Mouse (Mus musculus): ENCODE data around the gene Bcl7c. TPM values are rescaled to one million over a fixed set of nuclear protein-coding genes. Genes with fewer than 3 reads are reported as not detected.
"Not testable (repeated sequence)": the region's sequence is repeated elsewhere in the genome, so short reads cannot be mapped to it uniquely, and the experiment has no call there.

Gene Bcl7c
- polyA plus RNA-seq, 1 experiment, result not detected

DNA sequence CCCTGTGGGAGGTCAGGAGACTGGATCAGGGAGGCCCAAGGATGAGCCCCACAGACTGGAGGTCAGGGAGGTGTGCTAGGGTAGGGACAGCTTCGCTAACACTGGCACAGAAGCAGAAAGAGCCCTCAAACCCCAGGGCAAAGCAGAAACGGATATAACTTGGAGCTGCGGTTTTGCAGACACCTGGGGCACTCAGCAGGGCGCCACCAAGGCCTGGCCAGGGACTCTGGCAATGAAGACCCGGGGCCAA, 851 bp downstream of the Bcl7c start:
- Histone ChIP-seq H3K4me1 (ENCODE audit: control insufficient read depth, insufficient read depth, low read length) (peaks cover 15% of the 10 kb centered on the region), H3K27ac (ENCODE audit: insufficient read depth, low read depth, low read length) (peak overlapping the region; percentile 71; the same call in 1 of the 2 replicates), H3K4me3 (ENCODE audit: insufficient read depth, low read depth, low read length) (peak overlapping the region; percentile 98)
- TF ChIP-seq CTCF (IDR thresholded peaks at IDR 0.05; ENCODE audit: insufficient read depth, low read depth, low read length) (no peak), POLR2A (IDR thresholded peaks at IDR 0.05; ENCODE audit: insufficient read depth, low read depth, low read length) (no peak)
- WGBS, result 4% methylated on average over 5 of the region's 5 CpGs

DNA sequence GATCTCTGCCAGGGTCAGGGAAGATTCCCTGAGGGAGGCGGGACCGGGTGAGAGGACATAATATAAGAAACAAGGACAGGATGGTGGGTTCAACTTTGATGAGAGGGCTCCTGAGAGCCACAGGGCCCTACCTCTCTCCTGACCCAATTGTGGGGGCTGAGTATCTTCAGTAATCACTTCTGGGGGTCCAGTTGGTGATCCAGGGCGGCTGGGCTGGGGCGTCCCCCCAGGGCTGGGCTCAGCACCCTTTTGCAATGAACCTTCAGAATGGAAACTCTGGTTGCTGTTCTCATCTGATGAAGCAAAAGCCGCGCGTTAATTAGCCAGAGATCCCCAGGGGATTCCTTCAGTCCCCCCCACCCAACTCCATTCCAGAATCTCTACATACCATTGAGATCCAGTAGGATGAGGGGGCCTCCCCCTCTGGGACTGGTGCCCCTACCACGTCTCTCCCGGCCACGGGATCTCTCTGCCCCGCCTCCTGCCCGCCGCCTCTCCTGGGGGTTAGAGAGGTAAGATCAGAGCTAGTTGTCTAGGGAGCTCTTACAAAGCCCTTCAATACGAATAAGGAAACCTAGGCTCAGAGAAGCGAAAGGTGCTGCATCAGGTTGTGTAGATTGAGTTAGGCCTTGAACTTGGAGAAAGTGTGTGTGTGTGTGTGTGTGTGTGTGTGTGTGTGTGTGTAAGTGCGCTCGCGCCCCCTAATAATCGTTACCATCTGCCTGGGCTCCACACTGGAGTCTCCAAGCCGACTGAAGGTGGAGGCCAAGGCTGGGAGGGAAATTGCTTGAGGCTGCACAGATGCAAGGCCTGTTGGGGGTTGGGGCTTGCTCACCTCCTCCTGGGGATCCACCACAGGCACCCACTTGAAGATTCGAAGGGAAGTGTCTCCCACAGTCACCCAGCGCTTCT, 1.4 kb downstream of the Bcl7c start:
- TF ChIP-seq POLR2A (IDR thresholded peaks at IDR 0.05; ENCODE audit: insufficient read depth, low read depth, low read length) (no peak), CTCF (IDR thresholded peaks at IDR 0.05; ENCODE audit: insufficient read depth, low read depth, low read length) (no peak)
- peak overlapping the region; percentile 98 for H3K4me3 ChIP-seq (ENCODE audit: insufficient read depth, low read depth, low read length)
- 41% methylated on average over 22 of the region's 22 CpGs for WGBS
- peak overlapping the region; percentile 71; the same call in 1 of the 2 replicates for H3K27ac ChIP-seq (ENCODE audit: insufficient read depth, low read depth, low read length)
- peaks cover 15% of the 10 kb centered on the region for H3K4me1 ChIP-seq (ENCODE audit: control insufficient read depth, insufficient read depth, low read length)

DNA sequence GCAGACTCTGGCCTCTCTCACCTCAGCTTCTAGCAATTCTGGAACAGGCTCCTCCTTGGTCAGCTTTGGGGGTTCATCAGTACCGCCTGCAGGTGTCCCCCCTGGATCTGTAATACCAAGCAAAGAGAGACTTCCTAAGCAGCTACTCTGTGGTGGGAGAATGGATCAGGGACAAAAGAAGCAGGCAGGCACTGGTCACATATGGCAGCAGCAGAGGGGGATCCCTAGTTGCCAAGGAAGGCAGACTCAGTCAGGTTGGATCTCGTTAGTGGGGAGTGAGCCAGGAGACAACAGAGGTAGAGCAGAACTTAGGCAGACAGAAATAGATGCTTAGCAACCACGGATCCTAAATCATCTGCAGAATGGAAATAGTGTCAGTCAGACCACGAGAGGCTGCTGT, 3.0 kb downstream of the Bcl7c start:
- 84% methylated on average over 4 of the region's 4 CpGs for WGBS
- TF ChIP-seq CTCF (IDR thresholded peaks at IDR 0.05; ENCODE audit: insufficient read depth, low read depth, low read length) (no peak), POLR2A (IDR thresholded peaks at IDR 0.05; ENCODE audit: insufficient read depth, low read depth, low read length) (no peak)
- Histone ChIP-seq H3K4me1 (ENCODE audit: control insufficient read depth, insufficient read depth, low read length) (peaks cover 15% of the 10 kb centered on the region), H3K27ac (ENCODE audit: insufficient read depth, low read depth, low read length) (no peak overlapping the region), H3K4me3 (ENCODE audit: insufficient read depth, low read depth, low read length) (no peak overlapping the region)

DNA sequence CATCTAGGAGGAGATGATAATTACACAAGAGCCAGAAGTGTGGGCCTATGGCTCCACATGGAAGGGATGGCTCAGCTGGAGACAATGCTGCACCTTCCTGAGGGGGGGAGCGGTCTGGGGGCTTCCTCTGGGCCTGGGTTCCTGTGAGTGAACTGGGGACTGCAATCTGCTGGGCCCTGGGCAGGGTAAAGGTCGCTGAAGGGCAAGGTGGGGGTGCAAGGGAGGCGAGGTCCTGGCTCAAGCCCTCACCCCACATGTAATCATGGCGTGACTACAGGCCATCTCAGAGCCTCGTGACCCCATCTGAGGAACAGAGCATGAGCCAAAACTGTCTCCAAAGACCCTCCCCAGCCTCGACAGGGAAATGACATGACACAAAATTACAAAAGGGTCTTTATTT, 4.1 kb downstream of the Bcl7c start:
- peaks cover 15% of the 10 kb centered on the region for H3K4me1 ChIP-seq (ENCODE audit: control insufficient read depth, insufficient read depth, low read length)
- H3K27ac ChIP-seq (ENCODE audit: insufficient read depth, low read depth, low read length), result no peak overlapping the region
- no peak overlapping the region for H3K4me3 ChIP-seq (ENCODE audit: insufficient read depth, low read depth, low read length)
- 87% methylated on average over 6 of the region's 6 CpGs for WGBS
- TF ChIP-seq POLR2A (IDR thresholded peaks at IDR 0.05; ENCODE audit: insufficient read depth, low read depth, low read length), result no peak
- TF ChIP-seq CTCF (IDR thresholded peaks at IDR 0.05; ENCODE audit: insufficient read depth, low read depth, low read length), result no peak

DNA sequence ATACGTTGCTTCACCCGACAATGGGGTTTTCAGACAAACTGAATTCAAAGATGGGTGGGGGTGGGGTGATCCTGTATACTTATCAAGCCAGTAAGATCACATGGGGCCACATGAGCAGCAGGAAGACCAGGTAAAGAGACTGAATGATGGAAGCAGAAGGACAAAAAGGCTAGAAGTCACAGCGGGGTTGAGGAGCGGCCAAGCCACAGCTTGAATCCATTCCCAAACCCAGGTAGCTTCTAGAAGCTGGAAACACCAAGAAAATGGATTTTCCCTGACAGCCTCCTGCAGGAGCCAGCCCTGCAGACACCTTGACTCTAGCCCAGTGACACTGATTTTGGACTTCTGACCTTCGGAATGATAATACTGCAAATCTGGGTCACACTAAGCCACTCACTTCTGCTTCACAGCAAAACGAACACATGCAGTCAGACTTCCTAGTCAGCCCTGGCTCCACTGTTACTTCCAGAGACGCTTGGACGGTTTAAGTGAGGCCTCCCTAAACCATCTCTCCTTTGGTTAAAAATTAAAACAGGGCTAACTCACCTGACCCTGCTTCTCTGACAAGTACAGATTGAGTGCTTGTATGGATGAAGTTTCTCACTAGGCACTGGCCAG, 5.1 kb downstream of the Bcl7c start:
- 94% methylated on average over 8 of the region's 8 CpGs for WGBS

DNA sequence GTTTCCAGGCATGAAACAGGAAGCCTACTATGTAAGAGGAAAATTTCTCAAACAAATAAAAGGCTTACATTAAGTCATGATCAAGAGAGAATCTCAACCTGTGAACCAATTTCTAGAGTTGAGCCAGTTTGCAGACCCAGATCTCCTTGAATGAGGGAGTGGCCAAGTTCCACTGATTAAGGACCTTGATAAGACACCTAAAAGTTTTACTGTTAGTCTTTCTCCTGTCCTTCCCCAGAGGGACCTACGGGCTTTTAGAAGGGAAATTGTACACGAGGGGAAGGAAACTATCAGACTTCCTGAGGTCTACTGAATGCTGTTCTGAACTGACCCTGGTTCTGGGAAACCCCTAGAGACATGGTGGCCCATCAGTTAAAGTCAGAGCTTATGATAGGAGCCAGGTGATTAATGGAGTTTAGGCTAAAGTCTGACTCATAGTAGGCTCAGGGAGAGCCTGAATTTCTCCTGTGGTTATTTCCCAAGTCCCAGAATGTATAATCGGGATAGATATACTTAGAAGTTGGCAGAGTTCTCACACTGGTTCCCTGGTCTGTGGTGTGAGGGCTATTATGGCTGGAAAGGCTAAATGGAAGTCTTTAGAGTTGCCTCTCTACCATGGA, 7.9 kb downstream of the Bcl7c start:
- Histone ChIP-seq H3K4me3 (ENCODE audit: insufficient read depth, low read depth, low read length) (no peak overlapping the region), H3K4me1 (ENCODE audit: control insufficient read depth, insufficient read depth, low read length) (no peaks in the 10 kb centered on the region), H3K27ac (ENCODE audit: insufficient read depth, low read depth, low read length) (no peak overlapping the region)
- 87% methylated on average over 3 of the region's 3 CpGs for WGBS
- no peak for TF ChIP-seq CTCF (IDR thresholded peaks at IDR 0.05; ENCODE audit: insufficient read depth, low read depth, low read length)
- TF ChIP-seq POLR2A (IDR thresholded peaks at IDR 0.05; ENCODE audit: insufficient read depth, low read depth, low read length), result no peak

More for the DNA sequence above, 5.1 kb downstream of the Bcl7c start:
- TF ChIP-seq CTCF (IDR thresholded peaks at IDR 0.05; ENCODE audit: insufficient read depth, low read depth, low read length) (no peak), POLR2A (IDR thresholded peaks at IDR 0.05; ENCODE audit: insufficient read depth, low read depth, low read length) (no peak)
- H3K4me3 ChIP-seq (ENCODE audit: insufficient read depth, low read depth, low read length), result no peak overlapping the region
- H3K4me1 ChIP-seq (ENCODE audit: control insufficient read depth, insufficient read depth, low read length), result peaks cover 13% of the 10 kb centered on the region
- no peak overlapping the region for H3K27ac ChIP-seq (ENCODE audit: insufficient read depth, low read depth, low read length)

DNA sequence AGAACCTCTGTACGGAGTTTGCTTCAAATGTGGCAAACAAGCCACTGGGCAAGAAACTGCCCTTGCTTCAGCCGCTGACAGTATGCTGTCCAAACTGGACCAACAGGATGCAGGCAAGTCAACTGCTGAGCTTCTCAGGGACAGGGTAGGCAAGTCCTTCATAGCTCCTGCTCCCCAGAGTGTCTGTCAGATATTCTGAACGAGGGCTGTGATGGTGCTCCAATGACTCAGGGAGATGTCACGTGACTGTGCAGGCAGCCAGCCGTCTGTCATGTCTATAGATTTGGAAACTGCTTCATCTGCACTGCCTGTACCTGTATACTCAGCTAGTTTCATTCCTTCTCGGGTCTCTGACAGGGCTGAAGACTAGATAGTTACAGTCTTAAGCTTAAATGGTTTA, 9.7 kb downstream of the Bcl7c start:
- no peak overlapping the region for H3K27ac ChIP-seq (ENCODE audit: insufficient read depth, low read depth, low read length)
- no peak overlapping the region for H3K4me3 ChIP-seq (ENCODE audit: insufficient read depth, low read depth, low read length)
- no peak for TF ChIP-seq POLR2A (IDR thresholded peaks at IDR 0.05; ENCODE audit: insufficient read depth, low read depth, low read length)
- no peak for TF ChIP-seq CTCF (IDR thresholded peaks at IDR 0.05; ENCODE audit: insufficient read depth, low read depth, low read length)
- 0 out of 2 replicates have a peak, but pooled peaks cover 2% of the 10 kb centered on the region for H3K4me1 ChIP-seq (ENCODE audit: control insufficient read depth, insufficient read depth, low read length)
- WGBS, result 82% methylated on average over 6 of the region's 6 CpGs

DNA sequence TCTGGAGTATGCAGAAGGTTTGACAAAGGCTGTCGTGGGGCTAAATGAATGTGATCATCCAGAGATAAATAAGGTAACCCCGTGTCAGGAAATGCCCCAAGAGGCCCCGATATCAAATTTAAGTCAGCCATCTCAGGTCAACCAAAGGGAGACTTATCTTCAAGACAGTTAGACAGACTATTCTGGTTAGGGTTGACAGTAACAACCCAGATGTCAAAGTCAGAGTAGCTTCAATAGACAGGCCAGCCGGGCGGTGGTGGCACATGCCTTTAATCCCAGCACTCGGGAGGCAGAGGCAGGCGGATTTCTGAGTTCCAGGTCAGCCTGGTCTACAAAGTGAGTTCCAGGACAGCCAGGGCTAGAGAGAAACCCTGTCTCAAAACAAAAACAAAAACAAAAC, 15.0 kb downstream of the Bcl7c start:
- not testable (repeated sequence) for H3K27ac ChIP-seq (ENCODE audit: insufficient read depth, low read depth, low read length); H3K4me1 ChIP-seq (ENCODE audit: control insufficient read depth, insufficient read depth, low read length); H3K4me3 ChIP-seq (ENCODE audit: insufficient read depth, low read depth, low read length)
- WGBS, result 97% methylated on average over 7 of the region's 7 CpGs

DNA sequence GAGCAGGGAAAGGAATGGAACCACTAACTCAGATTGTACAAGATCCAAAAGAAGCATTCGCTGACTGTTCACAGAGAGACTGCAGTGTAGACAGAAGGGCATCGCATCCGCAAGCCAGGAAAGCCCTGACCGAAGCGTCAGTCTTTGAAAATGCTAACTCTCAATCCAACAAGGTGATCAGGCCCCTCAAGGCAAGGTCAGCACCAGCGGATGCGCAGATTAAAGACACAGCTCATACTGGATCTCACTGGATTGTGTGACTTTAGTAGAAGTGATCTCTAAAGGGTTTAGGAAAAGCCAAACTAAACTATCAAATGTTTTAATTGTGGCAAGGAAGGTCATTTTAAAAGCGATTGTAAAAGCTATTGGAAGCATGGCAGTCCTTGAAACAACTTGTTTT, 15.4 kb downstream of the Bcl7c start:
- TF ChIP-seq POLR2A (IDR thresholded peaks at IDR 0.05; ENCODE audit: insufficient read depth, low read depth, low read length), result no peak
- no peak for TF ChIP-seq CTCF (IDR thresholded peaks at IDR 0.05; ENCODE audit: insufficient read depth, low read depth, low read length)
- Histone ChIP-seq H3K4me3 (ENCODE audit: insufficient read depth, low read depth, low read length) (no peak overlapping the region), H3K27ac (ENCODE audit: insufficient read depth, low read depth, low read length) (no peak overlapping the region), H3K4me1 (ENCODE audit: control insufficient read depth, insufficient read depth, low read length) (peaks cover 10% of the 10 kb centered on the region)
- 96% methylated on average over 8 of the region's 8 CpGs for WGBS
